ENCODE assay signal across 13 mouse cellular contexts in genomic region chr2:78914861-78915260, GRCm38 (mm10). TPM values are rescaled to one million over a fixed set of nuclear protein-coding genes. Genes with fewer than 3 reads are reported as not detected.
DNase-seq lines count a peak whose midpoint lies in the region; ATAC-seq and TF ChIP-seq lines count a peak whose summit lies in the region.
"Had no signal": no experiment of that assay in that cellular context is flagged by ENCODE, and none has a peak within 500 bp of the region (broad histone marks: within the 10 kb centered on the region; RNA-seq: fewer than 3 reads in every experiment).

No protein-coding gene starts in this region.

- DNase-seq in lung, embryonic 14.5 days = no peak
- no peak for DNase-seq in lung, postnatal 10 days
- peak; percentile 9 for DNase-seq in ES-CJ7 (ENCODE audit: low read depth, low spot score)
- no peak for DNase-seq in right cerebral cortex, postnatal 4 days
- DNase-seq in spleen, postnatal 4 days (ENCODE audit: low spot score in 2 of 2) = no peak
- DNase-seq in heart, postnatal 25 days (ENCODE audit: low spot score) = no peak

- H3K36me3 ChIP-seq in lung, embryonic 14.5 days (ENCODE audit: insufficient read depth) = peaks cover 22% of the 10 kb centered on the region; the same call in 1 of the 2 replicates
- H3K36me3 ChIP-seq: heart, embryonic 15.5 days had no signal

- no peak overlapping the region for H3K4me3 ChIP-seq in lung, embryonic 14.5 days (ENCODE audit: low read depth, low read length)
- H3K4me3 ChIP-seq: forebrain, embryonic 12.5 days; heart, embryonic 15.5 days; kidney, embryonic 15.5 days; limb, embryonic 12.5 days; myocyte had no signal

- H3K9ac ChIP-seq in lung, embryonic 14.5 days = no peak overlapping the region
- H3K9ac ChIP-seq: forebrain, embryonic 12.5 days; heart, embryonic 15.5 days; kidney, embryonic 15.5 days; limb, embryonic 12.5 days had no signal

- TF ChIP-seq CTCF in lung, embryonic 14.5 days (IDR thresholded peaks at IDR 0.05; ENCODE audit: low read depth) = peak; percentile 38

- H3K4me1 ChIP-seq in lung, embryonic 14.5 days (ENCODE audit: insufficient read depth) = no peaks in the 10 kb centered on the region
- H3K4me1 ChIP-seq: kidney, embryonic 15.5 days had no signal

- intact Hi-C loops in heart, postnatal 25 days (cut with DNase I) = loop anchor here (2.0 to 10.0 kb wide), 3 partner anchors 44 to 866 kb away; no protein-coding TSS in a partner anchor

- WGBS in lung, embryonic 14.5 days = 76% methylated on average over 2 of the region's 2 CpGs

- no peak overlapping the region for H3K4me2 ChIP-seq in lung, embryonic 14.5 days
- H3K4me2 ChIP-seq: forebrain, embryonic 12.5 days; heart, embryonic 15.5 days; kidney, embryonic 15.5 days; limb, embryonic 12.5 days had no signal

- no peak for ATAC-seq in lung, embryonic 14.5 days (ENCODE audit: insufficient read depth)
- ATAC-seq in common myeloid progenitor, adult 5-6 weeks (replicated peaks; ENCODE audit: low read depth, poor library complexity, severe bottlenecking) = peak; percentile 73
- peak; percentile 64 for ATAC-seq in megakaryocyte-erythroid progenitor cell, adult 5-6 weeks (replicated peaks; ENCODE audit: low FRiP score, low TSS enrichment, poor library complexity, severe bottlenecking)

- H3K27ac ChIP-seq in lung, embryonic 14.5 days (ENCODE audit: low read depth) = no peak overlapping the region
- H3K27ac ChIP-seq: forebrain, embryonic 12.5 days; heart, embryonic 15.5 days; kidney, embryonic 15.5 days; limb, embryonic 12.5 days had no signal

- H3K9me3 ChIP-seq in lung, embryonic 14.5 days (ENCODE audit: low read depth, low read length) = no peaks in the 10 kb centered on the region
- H3K9me3 ChIP-seq: forebrain, embryonic 12.5 days; heart, embryonic 15.5 days; kidney, embryonic 15.5 days; limb, embryonic 12.5 days had no signal

- no peaks in the 10 kb centered on the region for H3K27me3 ChIP-seq in lung, embryonic 14.5 days (ENCODE audit: insufficient read depth, low read length)
- H3K27me3 ChIP-seq: forebrain, embryonic 12.5 days; heart, embryonic 15.5 days; kidney, embryonic 15.5 days; limb, embryonic 12.5 days had no signal

RNA-seq across cellular contexts. Expression of gene Ube2e3, which starts 46.9 kb away (rescaled TPM):
- 199 TPM in 2 replicates for polyA plus RNA-seq in lung, embryonic 14.5 days (2014; fragmentation: Nextera tagmentation; extraction: Ambion mirVana)
- total RNA-seq in common myeloid progenitor, adult 5-6 weeks (2017) = 77.6 and 98.7 TPM in 2 replicates
- 68.2 and 83.1 TPM in 2 replicates for total RNA-seq in megakaryocyte-erythroid progenitor cell, adult 5-6 weeks (2014; fragmentation: Nextera tagmentation)
- 66.6 and 73.7 TPM in 2 replicates for total RNA-seq in megakaryocyte-erythroid progenitor cell, adult 5-6 weeks (2017)
- total RNA-seq in heart, postnatal 25 days (2021) = 10 to 100 TPM; 49.0 to 49.3 TPM
